Mouse (Mus musculus) liver, embryonic 11.5 days (tissue): ENCODE results near the gene Mrpl51. TPM values are rescaled to one million over a fixed set of nuclear protein-coding genes. Genes with fewer than 3 reads are reported as not detected.

Experiments
- ATAC-seq: fragments of 200-750 bp; cut with Nextera tagmentation; replicated peaks from 2 replicates; pipeline ENCODE4 v1.8.0; 2017; ENCODE audit warnings: moderate number of reproducible peaks, mild to moderate bottlenecking, moderate TSS enrichment, moderate library complexity; ENCODE audit not compliant: low FRiP score
- DNase-seq: peaks from one replicate; pipeline ENCODE4 v3.0.0-alpha.2; 2017; ENCODE audit warnings: low spot score
- H3K27ac ChIP-seq: fragments of 300-500 bp; sonication (generic); 2 replicates; pipeline ENCODE4 v1.5.1; 2014; ENCODE audit warnings: mild to moderate bottlenecking, low read depth, low read length, control low read depth
- H3K27me3 ChIP-seq: fragments of 300-500 bp; sonication (generic); replicated peaks from 2 replicates; pipeline ENCODE4 v1.6.1; 2014; ENCODE audit warnings: low read length, mixed read lengths; ENCODE audit not compliant: control insufficient read depth, insufficient read depth
- H3K36me3 ChIP-seq: fragments of 300-500 bp; sonication (generic); 2 replicates; pipeline ENCODE4 v1.6.1; 2014; ENCODE audit warnings: mild to moderate bottlenecking, low read length, moderate library complexity, mixed read lengths; ENCODE audit not compliant: control insufficient read depth, insufficient read depth
- H3K4me1 ChIP-seq: fragments of 300-500 bp; sonication (generic); replicated peaks from 2 replicates; pipeline ENCODE4 v1.6.1; 2014; ENCODE audit warnings: low read length, mixed read lengths; ENCODE audit not compliant: control insufficient read depth, insufficient read depth
- H3K4me2 ChIP-seq: fragments of 300-500 bp; sonication (generic); 2 replicates; pipeline ENCODE4 v1.6.1; 2014; ENCODE audit warnings: mild to moderate bottlenecking, control low read depth, moderate library complexity
- H3K4me3 ChIP-seq: fragments of 300-500 bp; sonication (generic); 2 replicates; pipeline ENCODE4 v1.5.1; 2014; ENCODE audit warnings: low read depth, low read length, control low read depth
- H3K9ac ChIP-seq: fragments of 300-500 bp; sonication (generic); 2 replicates; pipeline ENCODE4 v1.6.1; 2014; ENCODE audit warnings: low read depth, low read length, control low read depth
- H3K9me3 ChIP-seq: fragments of 300-500 bp; sonication (generic); 2 replicates; pipeline ENCODE4 v1.6.1; 2016; ENCODE audit warnings: low read length, inconsistent platforms, mixed read lengths; ENCODE audit not compliant: control insufficient read depth
- WGBS: fragments of 180-500 bp; shearing (Covaris S2); extraction: QIAGEN DNeasy Blood & Tissue Kit; methylation state at CpG from one replicate; pipeline ENCODE4 v1.1.7; 2014; 5-methylcytosine and 5-hydroxymethylcytosine counted together
- microRNA-seq: library from miRNA; unstranded; fragments of <30 nt; microRNA quantifications from one replicate; pipeline ENCODE4, GENCODE M21; 2017; ENCODE audit warnings: borderline number of aligned reads
- polyA plus RNA-seq: library from polyadenylated mRNA; unstranded; fragments of >200 nt; fragmentation: Nextera tagmentation; extraction: Ambion mirVana; gene quantifications from 2 replicates; pipeline ENCODE4 v1.2.1, GENCODE M21; 2014

Mrpl51 gene
- polyA plus RNA-seq, 1 experiment from 2014 or later = 311 TPM

- DNase-seq = no peak
- H3K4me3 ChIP-seq = no peak overlapping the region
- H3K36me3 ChIP-seq = no peaks in the 10 kb centered on the region
- ATAC-seq = no peak
- H3K9me3 ChIP-seq = no peaks in the 10 kb centered on the region
- peaks cover 9% of the 10 kb centered on the region for H3K4me1 ChIP-seq
- H3K4me2 ChIP-seq = no peak overlapping the region
- H3K9ac ChIP-seq = no peak overlapping the region
- no peak overlapping the region for H3K27ac ChIP-seq
- H3K27me3 ChIP-seq = no peaks in the 10 kb centered on the region
- WGBS = 86% methylated on average over 4 of the region's 4 CpGs
Measured at GRCm38 (mm10) chr6:125237421-125237820, 45.8 kb downstream of the Mrpl51 start.

- Histone ChIP-seq H3K27ac (no peak overlapping the region), H3K4me2 (no peak overlapping the region), H3K36me3 (no peaks in the 10 kb centered on the region), H3K27me3 (no peaks in the 10 kb centered on the region), H3K9me3 (no peaks in the 10 kb centered on the region), H3K4me3 (no peak overlapping the region), H3K9ac (no peak overlapping the region), H3K4me1 (no peaks in the 10 kb centered on the region; the same call in none of the 2 replicates)
- ATAC-seq (no peak), DNase-seq (no peak)
- WGBS = 43% methylated on average over 6 of the region's 6 CpGs
Measured at GRCm38 (mm10) chr6:125238396-125238795, 46.8 kb downstream of the Mrpl51 start.

- no peak overlapping the region for H3K9ac ChIP-seq
- no peaks in the 10 kb centered on the region for H3K9me3 ChIP-seq
- no peak for ATAC-seq
- 85% methylated on average over 5 of the region's 5 CpGs for WGBS
- no peaks in the 10 kb centered on the region for H3K36me3 ChIP-seq
- no peaks in the 10 kb centered on the region for H3K4me1 ChIP-seq
- no peak overlapping the region for H3K27ac ChIP-seq
- no peaks in the 10 kb centered on the region for H3K27me3 ChIP-seq
- H3K4me3 ChIP-seq = no peak overlapping the region
- H3K4me2 ChIP-seq = no peak overlapping the region
- DNase-seq = no peak
Measured at GRCm38 (mm10) chr6:125239547-125239946, 47.9 kb downstream of the Mrpl51 start.

DNA sequence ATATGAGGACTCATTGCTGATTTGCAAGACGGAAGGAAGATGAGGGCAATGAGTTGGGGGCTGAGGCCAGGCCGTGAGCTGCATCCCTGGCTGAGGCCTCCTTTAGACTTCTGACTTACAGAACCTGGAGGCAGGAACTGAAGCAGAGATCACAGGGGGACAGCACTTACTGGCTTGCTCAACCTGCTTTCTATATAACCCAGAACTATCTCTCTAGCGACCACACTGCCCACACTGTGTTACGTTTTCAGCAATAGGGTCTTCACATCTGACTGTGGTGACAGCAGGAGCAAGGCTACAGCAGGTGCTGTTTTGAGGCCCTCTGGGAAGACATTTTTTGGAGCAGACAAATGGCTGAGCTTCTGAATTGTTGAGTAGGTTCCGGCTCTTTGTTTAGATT, 49.0 kb downstream of the Mrpl51 start:
- no peak for DNase-seq
- 86% methylated on average over 5 of the region's 5 CpGs for WGBS
- H3K4me2 ChIP-seq = no peak overlapping the region

GRCm38 (mm10) chr6:125241566-125241965, 50.0 kb downstream of the Mrpl51 start:
- H3K36me3 ChIP-seq = no peaks in the 10 kb centered on the region
- no peak for DNase-seq
- ATAC-seq = no peak
- H3K27ac ChIP-seq = no peak overlapping the region
- H3K9ac ChIP-seq = no peak overlapping the region
- no peaks in the 10 kb centered on the region for H3K4me1 ChIP-seq
- no peaks in the 10 kb centered on the region for H3K9me3 ChIP-seq
- H3K27me3 ChIP-seq = no peaks in the 10 kb centered on the region
- H3K4me3 ChIP-seq = no peak overlapping the region
- 55% methylated on average over 8 of the region's 8 CpGs for WGBS
- no peak overlapping the region for H3K4me2 ChIP-seq

More for the DNA sequence above, 49.0 kb downstream of the Mrpl51 start:
- no peak for ATAC-seq
- Histone ChIP-seq H3K27me3 (no peaks in the 10 kb centered on the region), H3K9ac (no peak overlapping the region), H3K4me1 (no peaks in the 10 kb centered on the region), H3K9me3 (no peaks in the 10 kb centered on the region), H3K36me3 (no peaks in the 10 kb centered on the region), H3K27ac (no peak overlapping the region), H3K4me3 (no peak overlapping the region)

DNA sequence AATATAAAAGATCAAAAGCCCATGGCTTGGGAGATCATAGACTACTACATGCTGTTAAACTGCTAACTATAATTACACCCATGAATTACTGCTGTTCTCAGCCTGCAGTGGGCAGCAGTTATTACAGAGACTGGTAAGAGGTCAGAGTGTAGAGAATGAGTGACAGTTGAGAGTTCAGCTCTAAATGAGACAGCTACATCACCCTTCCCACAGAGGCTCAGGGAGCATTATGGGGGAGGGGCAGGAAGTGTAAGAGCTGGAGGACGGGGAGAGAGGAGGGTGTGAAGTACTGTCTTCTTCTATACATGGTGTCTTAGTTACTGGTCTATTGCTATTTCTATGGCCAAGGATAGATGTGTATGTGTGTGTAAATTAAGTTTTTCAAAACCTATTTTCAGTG, 53.0 kb downstream of the Mrpl51 start:
- no peaks in the 10 kb centered on the region for H3K4me1 ChIP-seq
- 27% methylated on average over 1 of the region's 1 CpGs for WGBS
- ATAC-seq (peak; percentile 23; the same call in 1 of the 2 replicates), DNase-seq (no peak)
- H3K36me3 ChIP-seq = no peaks in the 10 kb centered on the region
- no peak overlapping the region for H3K27ac ChIP-seq
- no peak overlapping the region for H3K9ac ChIP-seq
- H3K4me3 ChIP-seq = no peak overlapping the region
- H3K4me2 ChIP-seq = no peak overlapping the region
- no peaks in the 10 kb centered on the region for H3K9me3 ChIP-seq
- H3K27me3 ChIP-seq = no peaks in the 10 kb centered on the region

Small RNA genes lying within 50 kb of the gene (microRNA-seq; reads per million reads assigned to microRNA genes)
- 2.5 reads per million for gene Mir3098
- not detected for gene Mir8113

Other genes with a start within 250 kb of the Mrpl51 start
- gene Cops7a, start 226.3 kb upstream of the Mrpl51 start, polyA plus RNA-seq = 147 and 159 TPM in 2 replicates
- 0.30 and 0.40 TPM in 2 replicates for gene Pianp, start 195.1 kb upstream of the Mrpl51 start, polyA plus RNA-seq
- gene Zfp384, start 182.7 kb upstream of the Mrpl51 start, polyA plus RNA-seq = 7.6 and 7.9 TPM in 2 replicates
- 60.0 and 63.8 TPM in 2 replicates for gene Ing4, start 152.0 kb upstream of the Mrpl51 start, polyA plus RNA-seq
- gene Acrbp, start 142.1 kb upstream of the Mrpl51 start, polyA plus RNA-seq = 6.0 and 7.4 TPM in 2 replicates
- gene Lpar5, start 123.9 kb upstream of the Mrpl51 start, polyA plus RNA-seq = 2.6 and 3.2 TPM in 2 replicates
- 62.5 and 71.6 TPM in 2 replicates for gene Chd4, start 95.8 kb upstream of the Mrpl51 start, polyA plus RNA-seq
- 114 and 125 TPM in 2 replicates for gene Nop2, start 59.9 kb upstream of the Mrpl51 start, polyA plus RNA-seq
- 7.7 and 9.9 TPM in 2 replicates for gene Iffo1, start 46.6 kb upstream of the Mrpl51 start, polyA plus RNA-seq
- 2,450 and 2,526 TPM in 2 replicates for gene Gapdh, start 25.3 kb upstream of the Mrpl51 start, polyA plus RNA-seq
- 150 and 158 TPM in 2 replicates for gene Ncapd2, start 100 bp upstream of the Mrpl51 start, polyA plus RNA-seq
- gene Vamp1, start 23.8 kb downstream of the Mrpl51 start, polyA plus RNA-seq = 1.7 and 2.3 TPM in 2 replicates
- gene Tapbpl, start 40.1 kb downstream of the Mrpl51 start, polyA plus RNA-seq = 4.0 TPM in 2 replicates
- 2.7 and 3.2 TPM in 2 replicates for gene Cd27, start 45.2 kb downstream of the Mrpl51 start, polyA plus RNA-seq
- gene Tuba3a, start 94.2 kb downstream of the Mrpl51 start, polyA plus RNA-seq = 0.12 TPM in 1 of 2 replicates, not detected in the other
- 30.1 and 34.7 TPM in 2 replicates for gene Ltbr, start 122.1 kb downstream of the Mrpl51 start, polyA plus RNA-seq
- gene Scnn1a, start 128.9 kb downstream of the Mrpl51 start, polyA plus RNA-seq = 0.55 and 0.74 TPM in 2 replicates
- gene Tnfrsf1a, start 157.6 kb downstream of the Mrpl51 start, polyA plus RNA-seq = 37.0 and 38.0 TPM in 2 replicates
- 0.30 and 0.35 TPM in 2 replicates for gene Plekhg6, start 189.0 kb downstream of the Mrpl51 start, polyA plus RNA-seq